Mouse (Mus musculus) brain, embryonic 14.5 days (tissue): Measurements from ENCODE around the gene Akr1e1.

Source experiments
- CTCF ChIP-seq: fragments of 200-500 bp; IDR thresholded peaks from 2 replicates; pipeline ENCODE4 v1.5.1; 2012; ENCODE audit warnings: inconsistent platforms, mild to moderate bottlenecking, moderate library complexity, borderline replicate concordance; ENCODE audit not compliant: insufficient read depth, insufficient read length; ENCODE audit errors: extremely low read depth
- POLR2A ChIP-seq: fragments of 200-500 bp; IDR thresholded peaks from 2 replicates; pipeline ENCODE4 v1.6.1; 2012; ENCODE audit warnings: mild to moderate bottlenecking, inconsistent platforms, borderline replicate concordance; ENCODE audit not compliant: poor library complexity, insufficient read depth, insufficient read length, severe bottlenecking; ENCODE audit errors: extremely low read depth

DNA sequence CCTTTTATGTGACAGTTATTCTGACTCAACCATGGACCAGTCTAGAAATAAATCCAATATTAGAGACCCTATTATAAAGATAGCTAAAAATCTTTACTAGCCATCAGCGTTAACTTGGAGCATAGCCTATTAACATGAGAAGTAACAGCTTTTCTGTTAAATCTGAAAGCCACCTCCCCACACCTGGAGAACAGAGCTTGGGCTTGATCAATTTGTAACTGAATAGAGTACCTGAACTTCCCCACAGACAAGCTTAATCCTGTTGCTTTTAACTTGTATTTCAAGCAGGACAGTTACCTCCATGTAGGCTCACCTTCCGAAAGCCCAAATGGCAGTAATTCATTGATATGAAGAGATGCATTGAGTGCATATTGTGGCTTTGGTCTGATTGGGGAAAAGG, 43.0 kb downstream of the Akr1e1 start:
- TF ChIP-seq POLR2A (no peak), CTCF (no peak)
